Mouse (Mus musculus) liver, postnatal 0 days (tissue): ENCODE data around the gene Daxx. TPM values are rescaled to one million over a fixed set of nuclear protein-coding genes. Genes with fewer than 3 reads are reported as not detected.
A peak's percentile ranks its signal among the peaks of the same experiment; 100 is the strongest.

Source experiments
- ATAC-seq: fragments of 200-750 bp; cut with Nextera tagmentation; 2 replicates; pipeline ENCODE4 v1.8.0; 2017; ENCODE audit warnings: mild to moderate bottlenecking, moderate library complexity
- DNase-seq: peaks from one replicate; pipeline ENCODE4 v3.0.0-alpha.2; 2016
- H3K27ac ChIP-seq: fragments of 300-500 bp; sonication (generic); 2 replicates; pipeline ENCODE4 v1.5.1; 2014; ENCODE audit warnings: antibody characterized with exemption, moderate library complexity, mild to moderate bottlenecking, low read depth
- H3K27me3 ChIP-seq: fragments of 300-500 bp; sonication (generic); 2 replicates; pipeline ENCODE4 v1.6.1; 2014; ENCODE audit warnings: low read length, control low read depth, mixed read lengths; ENCODE audit not compliant: insufficient read depth
- H3K36me3 ChIP-seq: fragments of 300-500 bp; sonication (generic); replicated peaks from 2 replicates; pipeline ENCODE4 v1.6.1; 2014; ENCODE audit warnings: mild to moderate bottlenecking, control low read depth, low read length, moderate library complexity, mixed read lengths; ENCODE audit not compliant: insufficient read depth
- H3K4me1 ChIP-seq: fragments of 300-500 bp; sonication (generic); 2 replicates; pipeline ENCODE4 v1.6.1; 2014; ENCODE audit warnings: antibody characterized with exemption, mild to moderate bottlenecking, control low read depth; ENCODE audit not compliant: insufficient read depth
- H3K4me2 ChIP-seq: fragments of 300-500 bp; sonication (generic); 2 replicates; pipeline ENCODE4 v1.6.1; 2014; ENCODE audit warnings: low read depth, mild to moderate bottlenecking, low read length, moderate library complexity, mixed read lengths
- H3K4me3 ChIP-seq: fragments of 300-500 bp; sonication (generic); 2 replicates; pipeline ENCODE4 v1.5.1; 2014; ENCODE audit warnings: low read depth, low read length
- H3K9ac ChIP-seq: fragments of 300-500 bp; sonication (generic); replicated peaks from 2 replicates; pipeline ENCODE4 v1.6.1; 2014; ENCODE audit warnings: mild to moderate bottlenecking, moderate library complexity
- H3K9me3 ChIP-seq: fragments of 300-500 bp; sonication (generic); 2 replicates; pipeline ENCODE4 v1.6.1; 2016; ENCODE audit warnings: mild to moderate bottlenecking, control low read depth, low read length, mixed read lengths
- CTCF ChIP-seq: sonication (generic); IDR thresholded peaks from 2 replicates; pipeline ENCODE4 v1.5.1; 2016; ENCODE audit warnings: antibody characterized with exemption, low read depth
- EP300 ChIP-seq: IDR thresholded peaks from 2 replicates; pipeline ENCODE4 v1.6.1; 2016; ENCODE audit warnings: antibody characterized with exemption, low read depth, mild to moderate bottlenecking
- WGBS: fragments of 180-500 bp; shearing (Covaris S2); extraction: QIAGEN DNeasy Blood & Tissue Kit; methylation state at CpG from one replicate; pipeline ENCODE4 v1.1.7; 2014; ENCODE audit not compliant: insufficient replicate concordance; 5-methylcytosine and 5-hydroxymethylcytosine counted together
- polyA plus RNA-seq: library from polyadenylated mRNA; unstranded; fragments of >200 nt; fragmentation: Nextera tagmentation; extraction: Ambion mirVana; gene quantifications from 2 replicates; pipeline ENCODE4 v1.2.1, GENCODE M21; 2015

The Daxx gene
- polyA plus RNA-seq, 1 experiment from 2014 or later = 12.6 TPM

DNA sequence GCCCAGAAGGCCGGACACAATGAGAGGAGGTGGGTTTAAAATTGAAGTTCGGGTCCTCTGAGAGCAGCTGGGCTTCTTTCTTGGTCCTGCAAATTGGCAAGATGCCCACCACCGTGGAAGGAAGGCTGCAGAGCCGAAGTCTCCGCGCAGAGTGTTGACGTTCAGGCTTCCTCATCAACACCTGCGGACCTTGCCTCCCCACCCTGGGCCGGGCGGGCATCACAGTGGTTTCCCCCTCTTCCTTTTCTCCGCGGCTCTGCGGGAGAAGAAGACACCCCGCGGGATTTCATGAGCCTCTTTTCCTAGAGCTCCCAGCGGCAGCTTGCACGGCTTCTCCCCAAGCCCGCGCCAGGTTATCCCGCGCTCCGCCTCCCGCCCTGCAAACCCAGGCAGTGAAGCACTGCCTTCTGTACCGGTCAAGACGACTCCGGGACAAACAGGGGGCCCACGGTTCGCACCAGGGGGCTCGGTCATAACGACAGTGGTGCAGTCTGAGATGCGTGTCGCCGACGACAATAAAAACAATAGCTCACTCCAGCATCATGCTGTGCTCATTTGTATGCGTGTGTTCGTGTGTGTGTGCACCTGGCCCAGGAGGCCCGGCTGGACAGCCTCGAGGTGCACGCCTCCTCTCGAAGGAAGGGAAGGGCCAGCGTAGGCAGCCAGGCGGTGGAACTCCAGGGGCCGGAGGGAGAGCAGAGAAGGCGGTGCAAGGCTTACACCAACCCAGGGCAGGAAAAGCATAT is 710 bp upstream of the Daxx start:
- no peaks in the 10 kb centered on the region for H3K9me3 ChIP-seq
- TF ChIP-seq CTCF (no peak), EP300 (no peak)
- DNase-seq (peak; percentile 53), ATAC-seq (peak; percentile 48)
- peak overlapping the region; percentile 100 for H3K27ac ChIP-seq
- peak overlapping the region; percentile 63 for H3K9ac ChIP-seq
- peaks cover 23% of the 10 kb centered on the region for H3K36me3 ChIP-seq
- no peaks in the 10 kb centered on the region for H3K27me3 ChIP-seq
- H3K4me2 ChIP-seq = peak overlapping the region; percentile 97
- WGBS = under 1% methylated on average over 42 of the region's 44 CpGs
- H3K4me1 ChIP-seq = peaks cover 26% of the 10 kb centered on the region
- H3K4me3 ChIP-seq = peak overlapping the region; percentile 88

- 2% methylated on average over 14 of the region's 14 CpGs for WGBS
- Histone ChIP-seq H3K9ac (peak overlapping the region; percentile 95), H3K27ac (peak overlapping the region; percentile 100), H3K4me3 (peak overlapping the region; percentile 88), H3K4me1 (peaks cover 25% of the 10 kb centered on the region), H3K4me2 (peak overlapping the region; percentile 97), H3K9me3 (no peaks in the 10 kb centered on the region), H3K27me3 (no peaks in the 10 kb centered on the region), H3K36me3 (peaks cover 34% of the 10 kb centered on the region)
- peak; percentile 70 for DNase-seq
- TF ChIP-seq EP300 (no peak), CTCF (no peak)
- ATAC-seq = peak; percentile 13
Measured at GRCm38 (mm10) chr17:33909869-33910250, 646 bp downstream of the Daxx start.

DNA sequence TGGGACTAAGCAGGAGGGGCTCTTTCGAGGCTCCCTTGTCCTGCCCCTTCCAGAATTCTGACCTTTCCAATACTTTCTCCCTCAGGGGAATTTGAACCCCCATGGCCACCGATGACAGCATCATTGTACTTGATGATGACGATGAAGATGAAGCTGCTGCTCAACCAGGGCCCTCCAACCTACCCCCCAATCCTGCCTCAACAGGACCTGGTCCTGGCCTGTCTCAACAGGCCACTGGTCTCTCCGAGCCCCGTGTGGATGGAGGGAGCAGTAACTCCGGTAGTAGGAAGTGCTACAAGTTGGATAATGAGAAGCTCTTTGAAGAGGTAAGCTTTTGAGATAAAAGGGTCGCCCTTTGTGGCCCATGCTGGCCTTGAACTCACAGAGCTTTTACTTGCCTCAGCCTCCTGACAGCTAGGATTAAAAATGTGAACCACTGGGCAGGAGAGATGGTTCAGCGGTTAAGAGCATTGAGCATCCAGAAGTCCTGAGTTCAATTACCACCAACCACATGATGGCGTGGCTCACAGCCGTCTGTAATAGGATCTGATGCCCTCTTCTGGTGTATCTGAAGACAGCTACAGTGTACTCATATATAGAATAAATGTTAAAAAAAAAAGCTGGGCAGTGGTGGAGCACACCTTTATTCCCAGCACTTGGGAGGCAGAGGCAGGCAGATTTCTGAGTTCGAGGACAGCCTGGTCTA is 1.3 kb downstream of the Daxx start:
- peak; percentile 55 for TF ChIP-seq CTCF
- TF ChIP-seq EP300 = no peak
- peak overlapping the region; percentile 95 for H3K9ac ChIP-seq

DNA sequence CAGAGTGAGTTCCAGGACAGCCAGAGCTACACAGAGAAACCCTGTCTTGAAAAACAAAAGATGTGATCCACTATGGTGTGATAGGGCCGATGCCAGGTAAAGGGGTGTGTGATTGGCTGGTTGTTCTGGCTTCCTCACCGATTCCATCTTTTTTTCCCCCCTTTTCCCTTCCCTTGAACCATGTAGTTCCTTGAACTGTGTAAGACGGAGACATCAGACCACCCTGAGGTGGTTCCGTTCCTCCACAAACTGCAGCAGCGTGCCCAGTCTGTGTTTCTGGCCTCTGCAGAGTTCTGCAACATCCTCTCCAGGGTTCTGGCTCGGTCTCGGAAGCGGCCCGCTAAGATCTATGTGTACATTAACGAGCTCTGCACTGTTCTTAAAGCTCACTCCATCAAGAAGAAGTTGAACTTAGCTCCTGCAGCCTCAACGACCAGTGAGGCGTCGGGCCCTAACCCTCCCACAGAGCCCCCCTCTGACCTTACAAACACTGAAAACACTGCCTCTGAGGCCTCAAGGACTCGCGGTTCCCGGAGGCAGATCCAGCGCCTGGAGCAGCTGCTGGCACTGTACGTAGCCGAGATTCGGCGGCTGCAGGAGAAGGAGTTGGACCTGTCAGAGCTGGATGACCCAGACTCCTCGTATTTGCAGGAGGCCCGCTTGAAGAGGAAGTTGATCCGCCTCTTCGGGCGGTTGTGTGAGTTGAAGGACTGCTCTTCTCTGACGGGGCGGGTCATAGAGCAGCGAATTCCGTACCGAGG is 2.0 kb downstream of the Daxx start:
- H3K9me3 ChIP-seq = no peaks in the 10 kb centered on the region
- no peaks in the 10 kb centered on the region for H3K27me3 ChIP-seq
- H3K4me3 ChIP-seq = no peak overlapping the region
- ATAC-seq (no peak), DNase-seq (no peak)
- TF ChIP-seq EP300 (no peak), CTCF (no peak)
- H3K4me1 ChIP-seq = peaks cover 29% of the 10 kb centered on the region
- H3K4me2 ChIP-seq = peak overlapping the region; percentile 97; the same call in 1 of the 2 replicates
- no peak overlapping the region for H3K9ac ChIP-seq
- no peak overlapping the region for H3K27ac ChIP-seq
- WGBS = 89% methylated on average over 31 of the region's 31 CpGs
- H3K36me3 ChIP-seq = peaks cover 38% of the 10 kb centered on the region

More for the DNA sequence above, 1.3 kb downstream of the Daxx start:
- H3K4me3 ChIP-seq = peak overlapping the region; percentile 88
- DNase-seq (no peak), ATAC-seq (no peak)
- no peaks in the 10 kb centered on the region for H3K9me3 ChIP-seq
- H3K36me3 ChIP-seq = peaks cover 38% of the 10 kb centered on the region
- H3K4me2 ChIP-seq = peak overlapping the region; percentile 97
- no peaks in the 10 kb centered on the region for H3K27me3 ChIP-seq
- peaks cover 29% of the 10 kb centered on the region for H3K4me1 ChIP-seq
- peak overlapping the region; percentile 100 for H3K27ac ChIP-seq
- 47% methylated on average over 11 of the region's 11 CpGs for WGBS

GRCm38 (mm10) chr17:33911813-33912414 is 2.7 kb downstream of the Daxx start:
- 91% methylated on average over 28 of the region's 28 CpGs for WGBS
- H3K4me1 ChIP-seq = peaks cover 36% of the 10 kb centered on the region
- ATAC-seq = no peak

DNA sequence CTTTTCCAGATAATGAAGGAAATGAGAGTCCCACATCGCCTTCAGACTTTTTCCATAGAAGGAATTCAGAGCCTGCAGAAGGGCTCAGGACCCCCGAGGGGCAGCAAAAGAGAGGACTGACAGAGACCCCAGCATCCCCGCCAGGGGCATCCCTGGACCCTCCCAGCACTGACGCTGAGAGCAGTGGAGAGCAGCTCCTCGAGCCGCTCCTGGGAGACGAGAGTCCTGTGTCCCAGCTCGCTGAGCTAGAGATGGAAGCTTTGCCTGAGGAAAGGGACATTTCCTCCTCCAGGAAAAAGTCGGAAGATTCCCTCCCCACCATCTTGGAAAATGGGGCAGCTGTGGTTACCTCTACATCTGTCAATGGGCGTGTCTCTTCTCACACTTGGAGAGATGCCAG is 4.0 kb downstream of the Daxx start:
- no peak overlapping the region for H3K4me3 ChIP-seq
- H3K27ac ChIP-seq = no peak overlapping the region
- H3K27me3 ChIP-seq = no peaks in the 10 kb centered on the region
- H3K4me1 ChIP-seq = peaks cover 31% of the 10 kb centered on the region
- no peak overlapping the region for H3K4me2 ChIP-seq
- DNase-seq (no peak), ATAC-seq (no peak)
- H3K9me3 ChIP-seq = no peaks in the 10 kb centered on the region
- 82% methylated on average over 10 of the region's 10 CpGs for WGBS
- H3K36me3 ChIP-seq = peaks cover 52% of the 10 kb centered on the region
- no peak for TF ChIP-seq EP300
- TF ChIP-seq CTCF = no peak
- no peak overlapping the region for H3K9ac ChIP-seq

More at GRCm38 (mm10) chr17:33911813-33912414, 2.7 kb downstream of the Daxx start:
- Histone ChIP-seq H3K36me3 (peaks cover 39% of the 10 kb centered on the region), H3K9me3 (no peaks in the 10 kb centered on the region), H3K27me3 (no peaks in the 10 kb centered on the region), H3K9ac (no peak overlapping the region), H3K27ac (no peak overlapping the region), H3K4me3 (no peak overlapping the region), H3K4me2 (no peak overlapping the region)
- TF ChIP-seq CTCF = no peak
- DNase-seq = no peak
